Mouse (Mus musculus): ENCODE measurements around the gene Slc16a5.

Slc16a5 gene

GRCm38 (mm10) chr11:115462243-115462891, at the start of gene Slc16a5:
Gene Slc16a5, plus strand, starts transcription at chr11:115462474.
- DNase-seq (ENCODE audit: extremely low read depth, low read depth), result no peak

- peak; percentile 93 for DNase-seq (ENCODE audit: extremely low read depth, low read depth)
Observed at GRCm38 (mm10) chr11:115419531-115420237, 42.6 kb upstream of the Slc16a5 start, which contains the start of the genes Atp5h and Kctd2. Gene Atp5h, minus strand, starts transcription at chr11:115419962. Gene Kctd2, plus strand, starts transcription at chr11:115420128.

GRCm38 (mm10) chr11:115420336-115421190, 41.7 kb upstream of the Slc16a5 start:
- no peak for DNase-seq (ENCODE audit: extremely low read depth, low read depth)

- no peak for DNase-seq (ENCODE audit: extremely low read depth, low read depth)
Observed at GRCm38 (mm10) chr11:115421328-115421727, 40.9 kb upstream of the Slc16a5 start.

- no peak for DNase-seq (ENCODE audit: extremely low read depth, low read depth)
Observed at GRCm38 (mm10) chr11:115421972-115422371, 40.3 kb upstream of the Slc16a5 start.

- DNase-seq (ENCODE audit: extremely low read depth, low read depth), result no peak
Observed at GRCm38 (mm10) chr11:115423091-115423490, 39.2 kb upstream of the Slc16a5 start.

- no peak for DNase-seq (ENCODE audit: extremely low read depth, low read depth)
Observed at GRCm38 (mm10) chr11:115424666-115425065, 37.6 kb upstream of the Slc16a5 start.

GRCm38 (mm10) chr11:115425671-115426070, 36.6 kb upstream of the Slc16a5 start:
- DNase-seq (ENCODE audit: extremely low read depth, low read depth), result no peak

GRCm38 (mm10) chr11:115427482-115428331, 34.6 kb upstream of the Slc16a5 start:
- DNase-seq (ENCODE audit: extremely low read depth, low read depth), result no peak

GRCm38 (mm10) chr11:115429307-115429706, 33.0 kb upstream of the Slc16a5 start:
- no peak for DNase-seq (ENCODE audit: extremely low read depth, low read depth)

- no peak for DNase-seq (ENCODE audit: extremely low read depth, low read depth)
Observed at GRCm38 (mm10) chr11:115430561-115430960, 31.7 kb upstream of the Slc16a5 start.

GRCm38 (mm10) chr11:115432814-115433213, 29.5 kb upstream of the Slc16a5 start:
- no peak for DNase-seq (ENCODE audit: extremely low read depth, low read depth)

GRCm38 (mm10) chr11:115433342-115433741, 28.9 kb upstream of the Slc16a5 start:
- DNase-seq (ENCODE audit: extremely low read depth, low read depth), result no peak

- DNase-seq (ENCODE audit: extremely low read depth, low read depth), result no peak
Observed at GRCm38 (mm10) chr11:115435596-115436337, 26.5 kb upstream of the Slc16a5 start.

- DNase-seq (ENCODE audit: extremely low read depth, low read depth), result no peak
Observed at GRCm38 (mm10) chr11:115437571-115438122, 24.6 kb upstream of the Slc16a5 start.

- no peak for DNase-seq (ENCODE audit: extremely low read depth, low read depth)
Observed at GRCm38 (mm10) chr11:115439326-115439725, 22.9 kb upstream of the Slc16a5 start.

GRCm38 (mm10) chr11:115439906-115440595, 22.2 kb upstream of the Slc16a5 start, which contains the start of gene Trim80:
Gene Trim80, plus strand, starts transcription at chr11:115440545.
- no peak for DNase-seq (ENCODE audit: extremely low read depth, low read depth)

- DNase-seq (ENCODE audit: extremely low read depth, low read depth), result no peak
Observed at GRCm38 (mm10) chr11:115441417-115441816, 20.9 kb upstream of the Slc16a5 start.

- DNase-seq (ENCODE audit: extremely low read depth, low read depth), result no peak
Observed at GRCm38 (mm10) chr11:115446906-115447305, 15.4 kb upstream of the Slc16a5 start.
